Mouse (Mus musculus): ENCODE measurements at regions not wholly inside any gene's neighbourhood (a gene's known extent, or its start where the extent isn't known, plus 50 kb on each side); places are given as distances from the start of the nearest gene placed in this dataset.

- no peak for DNase-seq (ENCODE audit: low spot score in 2 of 2)
These were observed 672.9 kb upstream of the Tbl1xr1 start for GRCm38 (mm10) chr3:21403551-21403950.

- DNase-seq (ENCODE audit: low spot score in 2 of 2), result no peak
These were observed 672.4 kb upstream of the Tbl1xr1 start for GRCm38 (mm10) chr3:21404058-21404457.

- no peak for DNase-seq (ENCODE audit: low spot score in 2 of 2)
These were observed 669.4 kb upstream of the Tbl1xr1 start for GRCm38 (mm10) chr3:21407077-21407476.

- DNase-seq (ENCODE audit: low spot score in 2 of 2), result no peak
These were observed 664.4 kb upstream of the Tbl1xr1 start for GRCm38 (mm10) chr3:21412010-21412409.

GRCm38 (mm10) chr3:21423139-21423538 is 653.3 kb upstream of the Tbl1xr1 start:
- DNase-seq (ENCODE audit: low spot score in 2 of 2), result no peak

- DNase-seq (ENCODE audit: low spot score in 2 of 2), result no peak
These were observed 649.9 kb upstream of the Tbl1xr1 start for GRCm38 (mm10) chr3:21426538-21426937.

- no peak for DNase-seq (ENCODE audit: low spot score in 2 of 2)
These were observed 648.9 kb upstream of the Tbl1xr1 start for GRCm38 (mm10) chr3:21427408-21428031.

GRCm38 (mm10) chr3:21428120-21428519 is 648.3 kb upstream of the Tbl1xr1 start:
- no peak for DNase-seq (ENCODE audit: low spot score in 2 of 2)

GRCm38 (mm10) chr3:21464245-21464644 is 612.2 kb upstream of the Tbl1xr1 start:
- no peak for DNase-seq (ENCODE audit: low spot score in 2 of 2)

GRCm38 (mm10) chr3:21466113-21466645 is 610.3 kb upstream of the Tbl1xr1 start:
- no peak for DNase-seq (ENCODE audit: low spot score in 2 of 2)

GRCm38 (mm10) chr3:21477366-21477765 is 599.1 kb upstream of the Tbl1xr1 start:
- DNase-seq (ENCODE audit: low spot score in 2 of 2), result no peak

- DNase-seq (ENCODE audit: low spot score in 2 of 2), result peak; percentile 44 to 47
These were observed 597.2 kb upstream of the Tbl1xr1 start for GRCm38 (mm10) chr3:21479021-21479795.

- DNase-seq (ENCODE audit: low spot score in 2 of 2), result no peak
These were observed 596.6 kb upstream of the Tbl1xr1 start for GRCm38 (mm10) chr3:21479846-21480245.

- DNase-seq (ENCODE audit: low spot score in 2 of 2), result no peak
These were observed 592.4 kb upstream of the Tbl1xr1 start for GRCm38 (mm10) chr3:21484052-21484451.

GRCm38 (mm10) chr3:21485454-21485853 is 591.0 kb upstream of the Tbl1xr1 start:
- DNase-seq (ENCODE audit: low spot score in 2 of 2), result no peak

GRCm38 (mm10) chr3:21489547-21489946 is 586.9 kb upstream of the Tbl1xr1 start:
- DNase-seq (ENCODE audit: low spot score in 2 of 2), result no peak

GRCm38 (mm10) chr3:21492413-21492812 is 584.0 kb upstream of the Tbl1xr1 start:
- DNase-seq (ENCODE audit: low spot score in 2 of 2), result no peak

- no peak for DNase-seq (ENCODE audit: low spot score in 2 of 2)
These were observed 583.1 kb upstream of the Tbl1xr1 start for GRCm38 (mm10) chr3:21493384-21493783.

GRCm38 (mm10) chr3:21494904-21495303 is 581.5 kb upstream of the Tbl1xr1 start:
- DNase-seq (ENCODE audit: low spot score in 2 of 2), result no peak

- no peak for DNase-seq (ENCODE audit: low spot score in 2 of 2)
These were observed 580.8 kb upstream of the Tbl1xr1 start for GRCm38 (mm10) chr3:21495651-21496050.

GRCm38 (mm10) chr3:21496166-21496565 is 580.3 kb upstream of the Tbl1xr1 start:
- no peak for DNase-seq (ENCODE audit: low spot score in 2 of 2)

GRCm38 (mm10) chr3:21497011-21497410 is 579.4 kb upstream of the Tbl1xr1 start:
- no peak for DNase-seq (ENCODE audit: low spot score in 2 of 2)

GRCm38 (mm10) chr3:21507655-21508054 is 568.8 kb upstream of the Tbl1xr1 start:
- DNase-seq (ENCODE audit: low spot score in 2 of 2), result no peak
